Mouse (Mus musculus) forebrain, embryonic 12.5 days (tissue): Measurements from ENCODE around the gene Endov. TPM values are rescaled to one million over a fixed set of nuclear protein-coding genes. Genes with fewer than 3 reads are reported as not detected.
A peak's percentile ranks its signal among the peaks of the same experiment; 100 is the strongest.

Source experiments
- ATAC-seq: fragments of 200-750 bp; cut with Nextera tagmentation; 2 replicates; pipeline ENCODE4 v1.8.0; 2017; ENCODE audit warnings: moderate TSS enrichment; ENCODE audit not compliant: low FRiP score
- H3K27ac ChIP-seq: fragments of 300-500 bp; sonication (generic); 2 replicates; pipeline ENCODE4 v1.5.1; 2016; ENCODE audit warnings: mild to moderate bottlenecking
- H3K27me3 ChIP-seq: fragments of 300-500 bp; sonication (generic); 2 replicates; pipeline ENCODE4 v1.6.1; 2016; ENCODE audit warnings: mild to moderate bottlenecking
- H3K36me3 ChIP-seq: fragments of 300-500 bp; sonication (generic); replicated peaks from 2 replicates; pipeline ENCODE4 v1.6.1; 2016; ENCODE audit warnings: mild to moderate bottlenecking
- H3K4me1 ChIP-seq: fragments of 300-500 bp; sonication (generic); 2 replicates; pipeline ENCODE4 v1.6.1; 2016
- H3K4me2 ChIP-seq: fragments of 300-500 bp; sonication (generic); 2 replicates; pipeline ENCODE4 v1.6.1; 2016; ENCODE audit warnings: mild to moderate bottlenecking, moderate library complexity
- H3K4me3 ChIP-seq: fragments of 300-500 bp; sonication (generic); replicated peaks from 2 replicates; pipeline ENCODE4 v1.5.1; 2016; ENCODE audit warnings: mild to moderate bottlenecking
- H3K9ac ChIP-seq: fragments of 300-500 bp; sonication (generic); 2 replicates; pipeline ENCODE4 v1.6.1; 2016; ENCODE audit warnings: mild to moderate bottlenecking
- H3K9me3 ChIP-seq: fragments of 300-500 bp; sonication (generic); 2 replicates; pipeline ENCODE4 v1.6.1; 2016
- WGBS: fragments of 180-500 bp; shearing (Covaris S2); methylation state at CpG from one replicate; pipeline ENCODE4 v1.1.7; 2016; 5-methylcytosine and 5-hydroxymethylcytosine counted together
- polyA plus RNA-seq: library from polyadenylated mRNA; unstranded; fragments of >200 nt; fragmentation: Nextera tagmentation; extraction: Ambion mirVana; gene quantifications from 2 replicates; pipeline ENCODE4 v1.2.1, GENCODE M21; 2016

The Endov gene
- polyA plus RNA-seq, 1 experiment from 2014 or later = 23.5 TPM

DNA sequence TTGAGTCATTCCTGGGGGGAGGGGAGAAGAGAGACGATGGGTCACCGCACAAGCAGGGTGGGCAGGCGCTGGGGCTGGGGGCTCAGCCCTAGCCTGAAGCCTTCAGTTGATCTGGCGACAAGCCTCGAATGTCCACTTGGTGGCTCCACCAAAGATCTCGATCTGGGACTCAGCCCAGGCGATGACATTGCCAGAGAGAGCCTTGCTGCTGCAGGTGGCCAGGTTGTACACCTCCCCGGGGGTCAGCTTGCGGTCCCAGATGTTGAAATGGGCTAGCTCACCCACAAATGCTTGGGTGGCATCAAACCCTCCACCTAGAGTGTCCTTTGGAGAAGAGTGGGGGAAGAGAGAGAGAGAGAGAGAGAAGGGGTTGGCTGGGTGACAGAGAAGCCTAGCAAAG lies 51.2 kb downstream of the Endov start:
- Histone ChIP-seq H3K4me1 (peaks cover 37% of the 10 kb centered on the region), H3K36me3 (no peaks in the 10 kb centered on the region), H3K4me2 (no peak overlapping the region), H3K27ac (no peak overlapping the region), H3K4me3 (no peak overlapping the region), H3K9ac (no peak overlapping the region), H3K9me3 (no peaks in the 10 kb centered on the region), H3K27me3 (peaks cover 78% of the 10 kb centered on the region)
- WGBS = 61% methylated on average over 9 of the region's 9 CpGs
- no peak for ATAC-seq

- Histone ChIP-seq H3K27ac (no peak overlapping the region), H3K4me1 (peaks cover 43% of the 10 kb centered on the region), H3K9ac (no peak overlapping the region), H3K36me3 (no peaks in the 10 kb centered on the region), H3K27me3 (peaks cover 83% of the 10 kb centered on the region), H3K9me3 (no peaks in the 10 kb centered on the region), H3K4me2 (no peak overlapping the region), H3K4me3 (no peak overlapping the region)
- ATAC-seq = no peak
- 84% methylated on average over 5 of the region's 5 CpGs for WGBS
Measured at GRCm38 (mm10) chr11:119542886-119543285, 51.7 kb downstream of the Endov start.

GRCm38 (mm10) chr11:119543816-119544517 lies 52.8 kb downstream of the Endov start:
- Histone ChIP-seq H3K9me3 (no peaks in the 10 kb centered on the region), H3K4me2 (no peak overlapping the region), H3K36me3 (no peaks in the 10 kb centered on the region), H3K27me3 (peaks cover 94% of the 10 kb centered on the region), H3K9ac (no peak overlapping the region), H3K27ac (no peak overlapping the region), H3K4me3 (no peak overlapping the region), H3K4me1 (peaks cover 53% of the 10 kb centered on the region)
- 67% methylated on average over 14 of the region's 16 CpGs for WGBS
- ATAC-seq = no peak

- Histone ChIP-seq H3K9me3 (no peaks in the 10 kb centered on the region), H3K4me1 (peaks cover 60% of the 10 kb centered on the region), H3K4me3 (no peak overlapping the region), H3K27ac (no peak overlapping the region), H3K9ac (no peak overlapping the region), H3K36me3 (no peaks in the 10 kb centered on the region), H3K27me3 (peaks cover 100% of the 10 kb centered on the region), H3K4me2 (no peak overlapping the region; the same call in 1 of the 2 replicates)
- no peak for ATAC-seq
- WGBS = 90% methylated on average over 15 of the region's 15 CpGs
Measured at GRCm38 (mm10) chr11:119544518-119545105, 53.5 kb downstream of the Endov start.

GRCm38 (mm10) chr11:119545281-119545680 lies 54.1 kb downstream of the Endov start:
- WGBS = 48% methylated on average over 3 of the region's 3 CpGs
- Histone ChIP-seq H3K9me3 (no peaks in the 10 kb centered on the region), H3K27ac (no peak overlapping the region), H3K4me1 (peaks cover 65% of the 10 kb centered on the region), H3K9ac (peak overlapping the region; percentile 40; the same call in 1 of the 2 replicates), H3K36me3 (no peaks in the 10 kb centered on the region), H3K4me2 (peak overlapping the region; percentile 99), H3K27me3 (peaks cover 100% of the 10 kb centered on the region), H3K4me3 (no peak overlapping the region; the same call in 1 of the 2 replicates)
- no peak for ATAC-seq

- peak overlapping the region; percentile 62 for H3K4me3 ChIP-seq
- H3K4me1 ChIP-seq = peaks cover 69% of the 10 kb centered on the region
- H3K4me2 ChIP-seq = peak overlapping the region; percentile 99
- 9% methylated on average over 10 of the region's 10 CpGs for WGBS
- H3K36me3 ChIP-seq = no peaks in the 10 kb centered on the region
- no peak overlapping the region for H3K27ac ChIP-seq
- H3K27me3 ChIP-seq = peaks cover 100% of the 10 kb centered on the region
- peak overlapping the region; percentile 81; the same call in 1 of the 2 replicates for H3K9ac ChIP-seq
- H3K9me3 ChIP-seq = no peaks in the 10 kb centered on the region
- no peak; the same call in 1 of the 2 replicates for ATAC-seq
Measured at GRCm38 (mm10) chr11:119545741-119546495, 54.8 kb downstream of the Endov start.

- ATAC-seq = no peak
- Histone ChIP-seq H3K27me3 (peaks cover 99% of the 10 kb centered on the region), H3K4me2 (peak overlapping the region; percentile 99), H3K9ac (peak overlapping the region; percentile 81), H3K4me3 (peak overlapping the region; percentile 62), H3K27ac (no peak overlapping the region), H3K36me3 (no peaks in the 10 kb centered on the region), H3K4me1 (peaks cover 76% of the 10 kb centered on the region), H3K9me3 (no peaks in the 10 kb centered on the region)
- under 1% methylated on average over 43 of the region's 46 CpGs for WGBS
Measured at GRCm38 (mm10) chr11:119546496-119547182, 55.5 kb downstream of the Endov start.

DNA sequence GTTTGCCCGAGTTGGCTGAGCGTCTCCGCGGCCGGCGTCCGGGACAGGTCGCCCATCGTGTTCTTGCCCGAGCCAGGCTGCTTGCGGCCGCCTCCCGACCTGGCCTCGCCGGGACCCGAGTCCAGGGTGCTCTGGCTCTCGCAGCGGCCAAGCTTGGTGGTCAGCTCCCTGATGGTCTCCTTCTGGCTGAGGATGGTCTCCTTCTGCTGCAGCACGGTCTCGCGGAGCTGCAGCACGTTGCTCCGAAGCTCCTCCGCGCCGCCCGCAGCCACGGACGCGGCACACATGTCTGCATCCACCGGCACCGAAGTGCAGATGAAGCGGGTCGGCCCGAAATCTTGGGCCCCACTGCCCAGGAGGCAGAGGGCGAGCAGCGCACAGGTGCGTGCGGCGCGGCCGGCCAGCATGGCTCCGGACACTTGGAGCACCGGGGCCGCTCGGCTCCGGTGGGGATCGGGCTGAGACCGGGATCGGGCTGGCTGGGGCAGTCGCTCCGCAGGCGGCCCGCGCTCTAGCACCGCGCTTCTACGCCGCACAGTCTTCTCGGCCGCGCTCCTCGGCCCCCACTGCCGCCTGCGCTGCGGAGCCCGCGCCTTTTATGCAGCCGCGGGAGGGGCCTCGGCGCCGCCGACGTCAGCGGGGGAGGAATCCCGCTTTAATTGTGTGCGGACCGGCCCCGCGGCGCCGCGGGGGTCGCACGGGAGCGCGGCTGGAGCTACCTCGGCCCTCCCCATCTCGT lies 56.2 kb downstream of the Endov start, which contains the start of gene Nptx1:
Gene Nptx1 (minus strand): TSS at position 571 of the 739 bp plus-strand sequence.
- H3K4me2 ChIP-seq = peak within 1 kb of the TSS; percentile 99
- peaks cover 82% of the 10 kb centered on the region for H3K4me1 ChIP-seq
- under 1% methylated on average over 84 of the region's 90 CpGs for WGBS
- H3K4me3 ChIP-seq = peak within 1 kb of the TSS; percentile 62
- peak within 1 kb of the TSS; percentile 31; the same call in 1 of the 2 replicates for H3K27ac ChIP-seq
- H3K9me3 ChIP-seq = no peaks in the 10 kb centered on the region
- H3K36me3 ChIP-seq = no peaks in the 10 kb centered on the region
- H3K9ac ChIP-seq = peak within 1 kb of the TSS; percentile 81
- peak; percentile 64 for ATAC-seq
- peaks cover 98% of the 10 kb centered on the region for H3K27me3 ChIP-seq

DNA sequence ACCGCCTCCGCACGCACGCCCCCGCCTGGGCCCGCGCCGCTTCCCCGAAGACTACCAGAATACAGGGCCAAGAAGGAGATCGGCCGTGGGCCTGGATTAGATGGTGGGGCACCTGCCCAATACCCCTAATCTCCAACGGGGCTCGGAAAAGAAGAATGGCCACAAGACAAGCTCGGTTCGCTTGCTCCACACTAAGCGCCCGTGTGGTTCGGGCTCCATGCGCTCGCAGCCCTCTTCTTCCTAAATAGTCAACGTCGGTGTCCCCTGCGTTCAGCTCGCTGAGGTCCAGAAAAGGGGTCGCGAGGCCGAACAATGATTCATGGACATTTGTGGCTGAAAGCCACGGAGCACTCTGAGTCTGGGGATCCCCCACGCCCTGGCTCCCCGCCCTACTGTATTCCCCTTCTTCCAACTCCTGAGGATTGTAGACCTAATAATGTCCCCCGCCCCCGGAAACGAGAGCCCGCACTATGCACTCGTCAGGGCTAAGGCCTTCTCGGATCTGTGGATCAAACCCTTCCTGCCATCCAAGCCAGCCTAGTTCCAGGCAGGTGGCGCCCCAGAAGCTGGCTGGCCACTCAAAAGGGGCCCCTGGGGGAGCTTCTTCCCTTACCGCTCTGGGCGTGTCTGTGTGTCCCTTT lies 56.9 kb downstream of the Endov start:
- under 1% methylated on average over 37 of the region's 39 CpGs for WGBS
- no peak; the same call in 1 of the 2 replicates for ATAC-seq
- peak overlapping the region; percentile 81 for H3K9ac ChIP-seq
- H3K4me3 ChIP-seq = peak overlapping the region; percentile 62
- peak overlapping the region; percentile 31; the same call in 1 of the 2 replicates for H3K27ac ChIP-seq
- H3K4me1 ChIP-seq = peaks cover 87% of the 10 kb centered on the region
- peaks cover 98% of the 10 kb centered on the region for H3K27me3 ChIP-seq
- H3K9me3 ChIP-seq = no peaks in the 10 kb centered on the region
- no peaks in the 10 kb centered on the region for H3K36me3 ChIP-seq
- H3K4me2 ChIP-seq = peak overlapping the region; percentile 99

- peak overlapping the region; percentile 99 for H3K4me2 ChIP-seq
- H3K9me3 ChIP-seq = no peaks in the 10 kb centered on the region
- H3K27me3 ChIP-seq = peaks cover 93% of the 10 kb centered on the region
- no peak overlapping the region for H3K27ac ChIP-seq
- under 1% methylated on average over 37 of the region's 37 CpGs for WGBS
- peak overlapping the region; percentile 12 for H3K9ac ChIP-seq
- peak overlapping the region; percentile 62 for H3K4me3 ChIP-seq
- no peaks in the 10 kb centered on the region for H3K36me3 ChIP-seq
- peaks cover 87% of the 10 kb centered on the region for H3K4me1 ChIP-seq
- ATAC-seq = peak; percentile 21; the same call in 1 of the 2 replicates
Measured at GRCm38 (mm10) chr11:119548741-119549370, 57.7 kb downstream of the Endov start.
